Mouse (Mus musculus) embryo, embryonic 9.5 days (tissue): ENCODE results near the gene Slc16a3.

Experiments
- DNase-seq: peaks from one replicate; pipeline ENCODE4 v3.0.0-alpha.2; 2017; ENCODE audit errors: extremely low spot score

The Slc16a3 gene

GRCm38 (mm10) chr11:120948861-120949851 lies 876 bp downstream of the Slc16a3 start:
- DNase-seq: peak; percentile 83

GRCm38 (mm10) chr11:120949863-120950262 lies 1.6 kb downstream of the Slc16a3 start:
- no peak for DNase-seq

DNA sequence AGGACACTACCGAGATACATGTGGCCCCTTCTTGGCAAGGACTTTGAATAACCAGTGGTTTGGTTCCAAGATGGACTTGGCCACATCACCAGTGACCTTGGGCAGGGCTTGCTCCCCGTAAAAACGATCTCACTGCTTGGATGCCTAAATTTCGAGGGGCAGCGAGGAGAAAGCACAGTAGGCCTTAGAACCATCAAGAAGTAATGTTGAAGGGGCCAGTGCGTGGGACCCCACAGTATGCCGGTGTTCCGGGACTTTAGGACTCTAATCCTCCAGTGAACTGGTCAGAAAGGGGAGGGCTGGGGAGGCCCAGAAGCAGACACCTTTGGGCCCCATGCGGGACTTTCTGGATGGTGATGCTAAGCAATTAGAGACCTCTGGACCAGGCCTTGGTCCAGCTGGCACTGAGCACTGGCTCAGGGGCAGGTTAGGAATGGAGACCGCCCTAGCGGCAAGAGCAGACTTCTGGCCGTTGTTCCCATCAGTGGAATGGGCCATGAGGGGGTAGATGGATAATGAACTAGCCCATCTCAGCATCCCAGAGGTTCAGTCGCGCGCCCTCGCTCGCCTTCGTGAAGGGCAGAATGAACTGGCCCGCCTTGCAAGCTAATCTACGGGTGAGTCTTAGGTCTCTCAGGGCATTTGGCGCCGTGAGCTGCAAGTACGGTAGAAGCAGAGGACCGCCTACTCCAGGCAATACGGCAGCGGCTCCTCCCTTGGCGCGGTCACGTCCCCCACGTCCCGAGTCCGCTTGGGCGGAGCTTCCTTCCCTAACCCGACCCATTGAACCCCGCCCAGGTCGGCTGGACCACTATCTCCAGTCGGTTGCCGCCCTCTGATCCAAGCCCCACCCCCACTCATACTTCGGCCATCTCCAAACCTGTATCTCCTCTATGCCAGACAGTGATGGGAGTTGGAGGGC lies 2.3 kb downstream of the Slc16a3 start:
- peak; percentile 98 for DNase-seq

DNA sequence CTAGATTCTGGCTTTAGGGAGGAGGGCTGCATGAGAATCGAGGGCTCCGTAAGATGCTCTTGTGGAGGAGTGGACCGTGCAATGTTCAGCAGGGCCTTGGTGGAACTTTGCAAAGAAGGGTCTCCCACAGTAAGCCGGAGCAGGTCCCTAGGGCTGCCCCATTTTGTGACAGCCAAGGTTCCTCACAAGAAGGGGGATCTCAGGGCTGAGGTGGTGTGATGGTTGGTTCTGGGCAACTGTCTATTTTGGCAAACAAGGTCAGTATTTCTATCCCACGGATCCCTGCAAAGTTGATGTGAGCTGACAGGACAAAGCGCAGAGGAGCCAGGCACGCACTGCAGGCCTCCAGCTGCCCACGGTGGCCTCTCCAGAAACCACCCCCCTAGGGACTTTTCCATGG lies 3.0 kb downstream of the Slc16a3 start:
- DNase-seq: no peak

DNA sequence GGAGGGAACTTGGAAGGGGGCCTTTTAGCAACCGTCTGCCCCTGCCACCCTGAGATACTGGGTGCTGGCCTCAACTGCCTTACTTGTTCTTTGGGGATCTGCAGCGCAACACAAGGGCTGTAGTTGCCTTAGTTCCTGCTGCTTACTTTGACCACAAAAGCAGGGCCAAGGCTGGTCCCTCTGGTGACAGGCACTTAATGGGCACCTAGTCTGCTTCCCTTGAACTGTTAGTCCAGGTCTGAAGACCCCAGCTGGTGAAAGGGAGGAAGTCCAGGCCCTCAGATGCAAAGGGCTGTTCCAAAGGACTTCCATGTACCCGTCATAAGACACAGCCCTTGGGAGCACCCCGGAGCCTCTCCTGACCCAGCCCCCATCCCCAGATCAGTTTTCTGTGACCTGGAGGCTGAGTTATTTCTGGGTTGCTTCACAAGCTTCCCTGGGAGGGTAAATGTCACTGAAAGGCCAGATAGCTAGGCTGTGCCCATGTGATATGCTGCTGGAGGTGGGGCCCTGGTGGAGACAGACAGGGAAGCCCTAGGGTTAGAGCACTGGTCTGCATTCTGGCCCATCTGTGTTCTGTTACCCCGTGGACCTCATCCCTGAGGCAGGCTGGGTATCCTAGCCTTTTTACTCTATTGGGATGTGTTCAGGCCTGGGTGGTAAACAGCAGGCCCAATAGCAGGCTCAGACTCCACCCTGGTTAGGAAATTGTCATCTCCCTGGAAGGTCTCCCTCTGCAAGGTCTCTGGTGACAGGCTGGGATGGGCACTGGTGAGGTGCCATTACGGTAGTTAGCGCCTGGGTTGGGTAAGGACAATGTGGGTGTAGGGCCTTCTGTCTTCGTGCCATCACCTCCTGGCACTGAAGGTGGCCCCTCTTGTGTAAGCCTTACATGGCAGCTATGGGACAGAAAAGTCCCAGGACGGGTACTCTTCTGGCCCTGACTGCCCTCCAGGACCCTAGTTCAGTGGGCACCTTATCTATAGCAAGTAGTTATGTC lies 3.8 kb downstream of the Slc16a3 start:
- no peak for DNase-seq

DNA sequence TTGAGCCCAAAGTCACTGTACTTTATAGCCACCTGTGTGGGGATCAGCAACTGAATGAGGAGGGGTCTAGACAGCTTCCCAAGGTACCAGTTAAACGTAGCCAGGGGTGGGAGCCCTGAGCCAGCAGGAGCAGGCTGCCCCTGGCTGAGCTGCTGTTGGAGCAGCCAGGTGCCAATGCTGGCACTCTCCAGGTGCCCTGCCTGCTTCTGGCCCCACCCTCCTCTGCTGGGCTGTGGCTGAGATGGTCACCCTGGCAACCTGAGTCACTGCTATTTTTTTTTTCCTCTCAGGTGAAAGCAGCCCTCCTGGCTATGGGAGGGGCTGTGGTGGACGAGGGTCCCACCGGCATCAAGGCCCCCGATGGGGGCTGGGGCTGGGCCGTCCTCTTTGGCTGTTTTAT lies 6.7 kb downstream of the Slc16a3 start:
- no peak for DNase-seq

DNA sequence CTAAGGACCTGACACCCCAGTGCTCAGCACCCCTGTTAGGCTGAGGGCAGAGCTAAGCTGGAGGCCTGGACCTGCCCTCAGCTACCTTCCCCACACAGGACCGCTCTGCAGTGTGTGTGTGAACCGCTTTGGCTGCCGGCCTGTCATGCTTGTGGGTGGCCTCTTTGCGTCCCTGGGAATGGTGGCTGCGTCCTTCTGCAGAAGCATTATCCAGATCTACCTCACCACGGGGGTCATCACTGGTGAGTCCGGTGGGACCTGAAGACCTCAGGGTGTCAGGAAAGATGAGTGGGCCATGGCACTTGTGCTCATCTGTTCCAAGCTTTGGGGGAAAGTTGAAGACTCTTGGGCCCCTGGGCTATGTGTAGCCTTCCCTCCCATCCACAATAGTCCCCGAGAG lies 7.4 kb downstream of the Slc16a3 start:
- no peak for DNase-seq

GRCm38 (mm10) chr11:120957052-120957451 lies 8.8 kb downstream of the Slc16a3 start:
- no peak for DNase-seq

DNA sequence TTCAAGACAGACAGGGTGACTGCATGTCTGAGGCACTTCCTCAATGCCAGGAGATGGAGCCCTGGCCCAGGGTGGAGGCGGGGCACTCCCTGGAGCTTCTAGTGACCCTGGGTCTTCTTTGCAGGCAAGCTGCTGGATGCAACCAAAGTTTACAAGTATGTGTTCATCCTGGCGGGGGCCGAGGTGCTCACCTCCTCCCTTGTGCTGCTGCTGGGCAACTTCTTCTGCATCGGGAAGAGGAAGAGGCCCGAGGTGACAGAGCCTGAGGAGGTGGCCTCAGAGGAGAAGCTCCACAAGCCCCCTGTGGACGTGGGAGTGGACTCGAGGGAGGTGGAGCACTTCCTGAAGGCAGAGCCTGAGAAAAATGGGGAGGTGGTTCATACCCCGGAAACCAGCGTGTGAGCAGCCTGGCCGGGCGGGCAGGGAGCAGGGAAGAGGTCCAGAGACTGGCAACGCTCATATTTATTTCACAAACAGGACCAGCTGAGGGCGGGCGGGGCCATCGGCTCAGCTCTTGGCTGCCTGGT lies 9.5 kb downstream of the Slc16a3 start:
- no peak for DNase-seq

DNA sequence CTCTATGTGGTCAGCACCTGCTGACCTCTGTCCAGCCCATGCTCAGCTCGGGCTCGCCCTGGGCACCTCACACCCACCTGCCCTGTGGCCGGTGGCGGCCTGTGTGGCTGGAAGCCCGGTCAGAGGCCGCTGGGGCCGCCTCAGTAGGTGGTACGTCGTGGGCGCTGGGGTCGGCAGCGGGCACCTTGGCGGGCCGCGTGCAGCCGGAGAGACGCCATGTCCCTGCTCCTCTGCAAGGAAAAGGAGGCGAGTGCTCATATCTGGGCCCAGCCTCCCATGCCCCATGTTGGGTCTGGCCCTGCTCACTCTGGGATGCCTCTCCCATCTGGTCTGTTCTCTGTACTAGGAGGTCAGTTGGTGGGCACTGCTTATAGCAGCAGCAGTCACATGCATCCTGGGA lies 10.8 kb downstream of the Slc16a3 start:
- DNase-seq: no peak

DNA sequence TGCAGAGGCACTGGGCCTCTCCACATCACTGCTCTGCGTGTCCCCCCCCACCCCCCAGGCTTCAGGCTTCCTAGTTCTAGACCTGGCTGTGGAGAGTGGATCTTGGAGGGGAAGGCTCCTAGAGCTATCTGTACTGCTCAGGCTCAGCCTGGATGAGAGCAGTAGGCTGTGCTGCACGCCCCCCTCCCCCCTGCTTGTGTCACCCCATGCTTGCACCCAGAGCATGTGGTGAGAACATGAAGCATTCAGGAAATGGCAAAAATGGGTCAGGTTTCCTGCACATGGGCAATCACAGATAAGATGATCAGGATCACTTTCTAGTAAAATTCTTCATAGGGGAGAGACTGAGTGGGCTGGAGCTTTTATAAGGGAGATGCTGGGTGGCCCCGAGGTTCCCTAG lies 11.3 kb downstream of the Slc16a3 start:
- DNase-seq: no peak

DNA sequence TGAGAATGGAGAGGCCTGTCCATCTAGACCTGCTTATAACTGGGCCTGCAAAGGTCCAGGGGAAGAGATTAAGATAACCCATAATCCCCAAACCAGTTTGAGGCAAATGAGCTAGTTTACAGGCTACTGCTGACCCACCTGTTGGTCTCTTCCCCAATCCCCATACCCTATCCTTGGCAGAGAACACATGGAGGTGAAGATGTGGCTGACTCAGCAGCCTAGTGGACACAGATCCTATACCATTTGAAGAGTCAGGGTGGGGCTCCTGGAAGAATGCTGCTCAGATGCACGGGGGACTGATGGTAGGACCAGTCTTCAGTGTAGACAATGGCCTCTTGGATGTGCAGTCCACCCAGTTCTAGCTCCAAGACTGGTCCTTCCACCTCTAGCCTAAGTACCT lies 12.0 kb downstream of the Slc16a3 start:
- no peak for DNase-seq

DNA sequence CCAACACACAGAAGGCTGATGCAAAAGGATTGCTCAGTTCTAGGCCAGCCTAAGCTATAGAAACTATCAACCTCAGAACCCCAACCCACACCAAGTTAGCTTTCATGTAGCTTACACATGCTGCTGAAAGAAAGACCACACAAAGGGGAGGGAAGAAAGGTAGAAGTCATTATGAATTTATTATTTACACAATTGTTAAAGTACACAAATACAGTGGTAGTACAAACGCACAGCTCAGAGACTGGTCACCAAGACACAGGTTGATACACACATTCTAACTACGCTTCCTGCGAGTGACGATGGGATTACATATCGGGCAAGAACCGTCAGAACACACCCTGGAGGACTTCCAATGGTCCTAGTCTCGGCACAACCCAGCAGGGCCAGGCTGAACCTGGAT lies 13.3 kb downstream of the Slc16a3 start:
- DNase-seq: no peak

GRCm38 (mm10) chr11:120962050-120962771 lies 13.9 kb downstream of the Slc16a3 start:
- no peak for DNase-seq

DNA sequence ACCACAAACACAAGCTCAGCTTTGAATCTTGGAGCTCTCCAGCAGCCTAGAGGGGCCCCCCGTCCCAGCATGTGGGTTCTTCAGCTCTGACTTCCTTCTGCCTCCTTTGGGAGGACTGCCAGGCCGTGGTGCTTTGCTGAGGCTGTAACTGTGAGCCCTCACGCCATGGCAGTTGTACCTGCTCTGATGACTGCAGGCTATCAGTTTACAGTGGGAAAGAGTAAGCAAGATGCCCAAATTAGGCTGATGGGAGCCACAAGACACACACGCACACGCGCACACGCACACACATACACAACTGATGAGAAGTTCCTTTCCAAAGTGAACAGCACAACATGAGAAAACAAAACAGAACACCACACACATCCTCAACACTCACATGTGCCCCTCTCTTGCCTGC lies 14.6 kb downstream of the Slc16a3 start:
- no peak for DNase-seq

GRCm38 (mm10) chr11:120964195-120965157 lies 16.2 kb downstream of the Slc16a3 start:
- DNase-seq: no peak

DNA sequence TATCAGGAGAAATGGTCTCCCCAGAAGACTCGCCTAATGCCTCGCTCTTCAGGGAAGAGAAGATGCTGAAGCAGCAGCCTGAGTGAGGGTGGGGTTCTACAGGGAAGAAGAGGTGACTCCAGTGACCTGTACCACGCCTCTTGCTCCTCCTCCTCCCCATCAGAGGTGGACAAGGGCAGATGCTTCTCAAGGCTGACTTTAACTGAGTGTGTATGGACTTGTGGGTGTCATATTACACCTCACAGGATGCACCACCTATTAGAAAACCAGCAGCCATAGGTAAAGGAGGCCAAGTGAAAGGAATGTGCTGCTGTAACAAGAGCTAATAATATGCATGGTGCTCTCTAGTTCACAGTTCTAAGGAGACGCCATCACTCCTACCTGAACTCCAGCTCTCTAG lies 17.3 kb downstream of the Slc16a3 start:
- DNase-seq: no peak

GRCm38 (mm10) chr11:120969742-120970141 lies 21.5 kb downstream of the Slc16a3 start:
- no peak for DNase-seq

- DNase-seq: no peak
These were observed 23.0 kb downstream of the Slc16a3 start for GRCm38 (mm10) chr11:120971237-120971636.
